Mouse (Mus musculus): ENCODE measurements around the gene Prpsap1. TPM values are rescaled to one million over a fixed set of nuclear protein-coding genes. Genes with fewer than 3 reads are reported as not detected.

Prpsap1 gene
- polyA plus RNA-seq, 1 experiment from 2014 or later: 59.3 TPM

GRCm38 (mm10) chr11:116531371-116532191 lies 37.6 kb upstream of the Prpsap1 start:
- DNase-seq (peak; percentile 45), ATAC-seq (ENCODE audit: low read depth) (no peak)
- H3K4me1 ChIP-seq (replicated peaks): peaks cover 62% of the 10 kb centered on the region
- 3% methylated on average over 48 of the region's 48 CpGs for WGBS (ENCODE audit: insufficient replicate concordance)
- H3K4me3 ChIP-seq (replicated peaks): peak overlapping the region; percentile 71
- H3K27ac ChIP-seq: peak overlapping the region; percentile 98
- H3K36me3 ChIP-seq: peaks cover 17% of the 10 kb centered on the region
- H3K9me3 ChIP-seq (replicated peaks): no peaks in the 10 kb centered on the region
- H3K9ac ChIP-seq: peak overlapping the region; percentile 91
- peak overlapping the region; percentile 95 for H3K4me2 ChIP-seq
- H3K27me3 ChIP-seq: peaks cover 63% of the 10 kb centered on the region

GRCm38 (mm10) chr11:116530187-116531147 lies 36.5 kb upstream of the Prpsap1 start, which contains the start of gene Sphk1:
Gene Sphk1, plus strand, starts transcription at chr11:116530925.
- 42% methylated on average over 11 of the region's 11 CpGs for WGBS (ENCODE audit: insufficient replicate concordance)
- H3K27ac ChIP-seq: peak within 1 kb of the TSS; percentile 98
- ATAC-seq (ENCODE audit: low read depth): no peak
- H3K27me3 ChIP-seq: peaks cover 71% of the 10 kb centered on the region
- H3K9me3 ChIP-seq (replicated peaks): no peaks in the 10 kb centered on the region
- peak within 1 kb of the TSS; percentile 91 for H3K9ac ChIP-seq
- peak within 1 kb of the TSS; percentile 71 for H3K4me3 ChIP-seq (replicated peaks)
- peaks cover 51% of the 10 kb centered on the region for H3K4me1 ChIP-seq (replicated peaks)
- H3K4me2 ChIP-seq: peak within 1 kb of the TSS; percentile 95
- peaks cover 5% of the 10 kb centered on the region for H3K36me3 ChIP-seq
- no peak for DNase-seq

DNA sequence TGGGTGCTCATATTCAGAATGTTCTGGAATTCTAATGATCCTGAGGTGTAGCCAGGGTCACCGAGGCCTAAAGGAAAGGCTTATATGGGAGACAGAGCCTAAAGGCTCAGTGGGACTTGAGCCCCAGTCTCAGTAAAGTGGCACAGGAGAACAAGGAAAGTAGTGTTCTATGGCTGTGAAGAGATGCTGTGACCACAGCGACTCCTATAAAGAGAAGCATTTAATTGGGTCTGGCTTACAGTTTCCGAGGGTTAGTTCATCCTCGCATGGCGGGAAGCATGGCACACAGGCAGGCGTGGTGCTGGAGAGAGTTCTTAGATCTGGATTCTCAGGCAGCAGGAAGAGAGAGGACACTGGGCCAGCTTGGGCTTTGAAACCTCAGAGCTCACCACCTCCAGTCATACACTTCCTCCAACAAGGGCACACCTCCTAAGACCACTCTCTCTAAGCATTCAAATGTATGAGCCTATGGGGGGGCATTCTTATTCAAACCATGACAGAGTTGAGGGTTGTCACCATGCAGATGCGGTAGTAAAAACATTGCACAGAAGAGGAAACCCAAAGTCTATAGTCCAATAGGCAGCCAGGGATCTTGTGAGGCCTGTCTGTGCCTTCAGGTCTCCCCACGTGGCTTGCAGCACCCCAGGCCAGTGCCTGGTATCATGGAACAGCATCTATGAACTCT lies 34.8 kb upstream of the Prpsap1 start:
- Histone ChIP-seq H3K9ac (no peak overlapping the region), H3K27ac (0 out of 2 replicates have a peak overlapping the region, but pooled peaks have one; percentile 7), H3K36me3 (no peaks in the 10 kb centered on the region), H3K27me3 (peaks cover 76% of the 10 kb centered on the region), H3K9me3 (replicated peaks) (no peaks in the 10 kb centered on the region), H3K4me3 (replicated peaks) (no peak overlapping the region), H3K4me2 (no peak overlapping the region), H3K4me1 (replicated peaks) (peaks cover 36% of the 10 kb centered on the region)
- ATAC-seq (ENCODE audit: low read depth) (no peak), DNase-seq (no peak)
- 82% methylated on average over 8 of the region's 8 CpGs for WGBS (ENCODE audit: insufficient replicate concordance)

GRCm38 (mm10) chr11:116523699-116524189 lies 29.7 kb upstream of the Prpsap1 start:
- Histone ChIP-seq H3K27me3 (peaks cover 62% of the 10 kb centered on the region), H3K4me1 (replicated peaks) (peaks cover 27% of the 10 kb centered on the region), H3K4me3 (replicated peaks) (no peak overlapping the region), H3K9ac (no peak overlapping the region), H3K4me2 (no peak overlapping the region), H3K36me3 (no peaks in the 10 kb centered on the region), H3K27ac (no peak overlapping the region), H3K9me3 (replicated peaks) (no peaks in the 10 kb centered on the region)
- ATAC-seq (ENCODE audit: low read depth) (no peak), DNase-seq (no peak)
- WGBS (ENCODE audit: insufficient replicate concordance): 45% methylated on average over 5 of the region's 5 CpGs

- Histone ChIP-seq H3K27me3 (peaks cover 59% of the 10 kb centered on the region), H3K9me3 (replicated peaks) (no peaks in the 10 kb centered on the region), H3K4me2 (no peak overlapping the region), H3K27ac (no peak overlapping the region; the same call in 1 of the 2 replicates), H3K36me3 (no peaks in the 10 kb centered on the region), H3K9ac (no peak overlapping the region), H3K4me1 (replicated peaks) (peaks cover 31% of the 10 kb centered on the region), H3K4me3 (replicated peaks) (no peak overlapping the region)
- WGBS (ENCODE audit: insufficient replicate concordance): 44% methylated on average over 16 of the region's 16 CpGs
- ATAC-seq (ENCODE audit: low read depth): no peak
- DNase-seq: no peak
Measured at GRCm38 (mm10) chr11:116522886-116523698, 29.1 kb upstream of the Prpsap1 start.

DNA sequence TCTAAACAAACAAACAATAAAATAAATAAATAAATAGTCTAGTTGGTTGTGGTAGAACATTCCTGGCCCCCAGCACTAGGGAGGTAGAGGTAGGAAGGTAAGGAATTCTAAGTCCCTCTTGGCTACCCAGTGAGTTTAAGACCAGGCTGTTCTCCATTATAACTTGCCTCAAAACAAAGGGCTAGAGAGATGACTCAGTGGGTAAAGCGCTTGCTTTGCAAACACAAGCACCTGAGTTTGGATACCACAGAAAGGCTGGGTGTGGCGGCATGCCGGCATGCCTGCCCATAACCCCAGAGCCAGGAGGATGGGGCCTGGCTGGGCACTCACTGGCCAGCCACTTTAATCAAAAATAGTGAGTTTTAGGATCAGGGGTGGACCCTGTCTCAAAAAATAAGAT lies 28.0 kb upstream of the Prpsap1 start:
- whole genome bisulfite sequencing (ENCODE audit: insufficient replicate concordance): 73% methylated on average over 3 of the region's 3 CpGs
- H3K4me3 ChIP-seq (replicated peaks): no peak overlapping the region
- H3K4me2 ChIP-seq: no peak overlapping the region
- H3K27me3 ChIP-seq: peaks cover 54% of the 10 kb centered on the region
- DNase-seq: no peak
- no peaks in the 10 kb centered on the region for H3K9me3 ChIP-seq (replicated peaks)
- ATAC-seq (ENCODE audit: low read depth): no peak
- no peaks in the 10 kb centered on the region for H3K36me3 ChIP-seq
- peaks cover 31% of the 10 kb centered on the region for H3K4me1 ChIP-seq (replicated peaks)
- H3K27ac ChIP-seq: no peak overlapping the region
- H3K9ac ChIP-seq: no peak overlapping the region

GRCm38 (mm10) chr11:116521143-116521542 lies 27.1 kb upstream of the Prpsap1 start:
- H3K36me3 ChIP-seq: no peaks in the 10 kb centered on the region
- H3K9ac ChIP-seq: no peak overlapping the region
- H3K4me3 ChIP-seq (replicated peaks): no peak overlapping the region
- no peaks in the 10 kb centered on the region for H3K9me3 ChIP-seq (replicated peaks)
- H3K4me1 ChIP-seq (replicated peaks): peaks cover 31% of the 10 kb centered on the region
- ATAC-seq (ENCODE audit: low read depth) (peak; percentile 81), DNase-seq (peak; percentile 59)
- H3K4me2 ChIP-seq: no peak overlapping the region
- peaks cover 48% of the 10 kb centered on the region for H3K27me3 ChIP-seq
- 23% methylated on average over 3 of the region's 3 CpGs for WGBS (ENCODE audit: insufficient replicate concordance)
- H3K27ac ChIP-seq: no peak overlapping the region

DNA sequence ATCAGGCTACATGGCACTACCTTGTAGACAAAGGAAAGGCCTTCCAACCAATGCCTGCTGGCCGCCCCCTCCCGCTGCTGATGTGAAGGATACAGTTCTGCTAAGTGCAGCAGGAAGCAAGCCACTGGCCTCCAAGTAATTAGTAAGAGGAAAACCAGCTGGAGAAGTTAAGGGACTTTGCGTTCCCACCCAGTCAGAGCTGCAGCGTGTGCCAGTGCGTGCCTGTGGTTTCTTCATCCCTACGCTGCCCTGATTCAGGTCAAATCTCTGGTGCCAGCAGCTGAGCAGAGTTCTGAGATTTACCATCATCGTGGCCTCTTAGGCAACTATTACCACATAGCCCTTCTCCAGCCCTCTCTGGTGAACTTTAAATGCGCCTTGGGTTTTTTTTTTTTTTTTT lies 24.5 kb upstream of the Prpsap1 start:
- peaks cover 28% of the 10 kb centered on the region for H3K4me1 ChIP-seq (replicated peaks)
- H3K4me3 ChIP-seq (replicated peaks): no peak overlapping the region
- no peak overlapping the region for H3K4me2 ChIP-seq
- no peaks in the 10 kb centered on the region for H3K36me3 ChIP-seq
- H3K9ac ChIP-seq: no peak overlapping the region
- H3K27me3 ChIP-seq: peaks cover 39% of the 10 kb centered on the region
- 47% methylated on average over 8 of the region's 8 CpGs for WGBS (ENCODE audit: insufficient replicate concordance)
- no peaks in the 10 kb centered on the region for H3K9me3 ChIP-seq (replicated peaks)
- no peak overlapping the region for H3K27ac ChIP-seq
- no peak for DNase-seq
- no peak for ATAC-seq (ENCODE audit: low read depth)

- no peak overlapping the region for H3K4me3 ChIP-seq (replicated peaks)
- WGBS (ENCODE audit: insufficient replicate concordance): 38% methylated on average over 24 of the region's 24 CpGs
- H3K4me2 ChIP-seq: no peak overlapping the region
Measured at GRCm38 (mm10) chr11:116515330-116516020, 21.5 kb upstream of the Prpsap1 start.

More at GRCm38 (mm10) chr11:116515330-116516020, 21.5 kb upstream of the Prpsap1 start:
- H3K9ac ChIP-seq: no peak overlapping the region
- H3K36me3 ChIP-seq: no peaks in the 10 kb centered on the region
- H3K4me1 ChIP-seq (replicated peaks): peaks cover 24% of the 10 kb centered on the region
- H3K27me3 ChIP-seq: peaks cover 23% of the 10 kb centered on the region
- DNase-seq: no peak
- no peak for ATAC-seq (ENCODE audit: low read depth)
- no peaks in the 10 kb centered on the region for H3K9me3 ChIP-seq (replicated peaks)
- H3K27ac ChIP-seq: no peak overlapping the region
